24 mouse cellular contexts compared by ENCODE assay signal in genomic region chr17:32986301-32986700, GRCm38 (mm10). TPM values are rescaled to one million over a fixed set of nuclear protein-coding genes. Genes with fewer than 3 reads are reported as not detected.
A peak's percentile ranks its signal among the peaks of the same experiment; 100 is the strongest.
DNase-seq lines count a peak whose midpoint lies in the region; ATAC-seq lines count a peak whose summit lies in the region.
"Had no signal": no experiment of that assay in that cellular context is flagged by ENCODE, and none has a peak within 500 bp of the region (broad histone marks: within the 10 kb centered on the region; RNA-seq: fewer than 3 reads in every experiment).

No protein-coding gene starts in this region.

- H3K9ac ChIP-seq in forebrain, embryonic 15.5 days (replicated peaks), result no peak overlapping the region

- DNase-seq in NIH3T3 (ENCODE audit: low read depth), result peak; percentile 13
- peak; percentile 70 for DNase-seq in R1 (ENCODE audit: low read depth, low spot score)
- peak; percentile 52 for DNase-seq in ZHBTc4 (ENCODE audit: low read depth, low spot score)
- DNase-seq in urinary bladder, postnatal 36 days (ENCODE audit: low spot score in 2 of 2), result no peak
- no peak for DNase-seq in yolk sac, embryonic 10.5 days (ENCODE audit: low spot score)
- DNase-seq: adrenal gland, adult 2 months; adrenal gland, adult 8-10 months; adrenal gland, postnatal 10 days; adrenal gland, postnatal 14 days; adrenal gland, postnatal 25 days; adrenal gland, postnatal 36 days; B cell, adult 2 months; cerebellum, adult 11 months; cerebellum, adult 11-12 months; cerebellum, adult 18-20 months; cerebellum, adult 2 months; cerebellum, adult 8-10 months; cerebellum, adult 9-10 months had no signal

- no peak overlapping the region for H3K4me3 ChIP-seq in forebrain, embryonic 15.5 days

- H3K36me3 ChIP-seq in forebrain, embryonic 15.5 days, result no peaks in the 10 kb centered on the region

- H3K27me3 ChIP-seq in forebrain, embryonic 15.5 days, result no peaks in the 10 kb centered on the region
- H3K27me3 ChIP-seq: CH12.LX, Patski had no signal

- no peaks in the 10 kb centered on the region for H3K9me3 ChIP-seq in forebrain, embryonic 15.5 days
- H3K9me3 ChIP-seq: G1E had no signal

- no peak overlapping the region for H3K4me2 ChIP-seq in forebrain, embryonic 15.5 days (replicated peaks)

- H3K27ac ChIP-seq in forebrain, embryonic 15.5 days (replicated peaks), result no peak overlapping the region

- ATAC-seq in forebrain, embryonic 15.5 days (replicated peaks), result no peak
- ATAC-seq: activated CD4-positive, CD25-positive, alpha-beta regulatory T cell, adult 4 months; CD4-positive, CD25-positive, alpha-beta regulatory T cell, adult 4 months; Patski had no signal

- 79% methylated on average over 4 of the region's 4 CpGs for WGBS in forebrain, embryonic 15.5 days

- H3K4me1 ChIP-seq in forebrain, embryonic 15.5 days, result no peaks in the 10 kb centered on the region

RNA-seq across cellular contexts. Expression of gene Zfp952, which starts 6.6 kb away (rescaled TPM):
- 22.0 and 22.6 TPM in 2 replicates for polyA plus RNA-seq in forebrain, embryonic 15.5 days (2015; fragmentation: Nextera tagmentation; extraction: Ambion mirVana)

RNA-seq across cellular contexts. Expression of gene Zfp472, which starts 20.7 kb away (rescaled TPM):
- 9.7 and 10.9 TPM in 2 replicates for polyA plus RNA-seq in forebrain, embryonic 15.5 days (2015; fragmentation: Nextera tagmentation; extraction: Ambion mirVana)

RNA-seq across cellular contexts. Expression of gene Cyp4f13, which starts 39.1 kb away (rescaled TPM):
- 7.0 and 7.9 TPM in 2 replicates for polyA plus RNA-seq in forebrain, embryonic 15.5 days (2015; fragmentation: Nextera tagmentation; extraction: Ambion mirVana)

RNA-seq across cellular contexts. Expression of gene Zfp763, which starts 46.9 kb away (rescaled TPM):
- polyA plus RNA-seq in forebrain, embryonic 15.5 days (2015; fragmentation: Nextera tagmentation; extraction: Ambion mirVana), result 28.8 and 30.1 TPM in 2 replicates

Comparison
In these comparisons a context has a peak if more than half of its experiments do, and no peak if none do; other contexts are left out.
1. DNase-seq: peak in NIH3T3 (single experiment), R1 (single experiment) and ZHBTc4 (single experiment); none in urinary bladder, postnatal 36 days (0 of 2) and yolk sac, embryonic 10.5 days (single experiment).